ENCODE assay signal across 26 mouse cellular contexts in genomic region chr19:48811541-48811940, GRCm38 (mm10).
"Had no signal": no experiment of that assay in that cellular context is flagged by ENCODE, and none has a peak within 500 bp of the region (broad histone marks: within the 10 kb centered on the region; RNA-seq: fewer than 3 reads in every experiment).

No protein-coding gene starts in this region.

- DNase-seq: gastrocnemius, adult 2 months; gastrocnemius, postnatal 10 days; gastrocnemius, postnatal 25 days; heart, adult 2 months; heart, postnatal 10 days; heart, postnatal 4 days; kidney, adult 18-20 months; kidney, adult 8-10 months; kidney, postnatal 10 days; kidney, postnatal 25 days; kidney, postnatal 4 days; liver; liver, embryonic 13.5 days had no signal

- ATAC-seq: hindbrain, embryonic 16.5 days; inflammation-experienced regulatory T-cells, adult 6 months; intestine, embryonic 15.5 days; intestine, postnatal 0 days had no signal

- H3K4me3 ChIP-seq: gastrocnemius, adult 2 months; heart, adult 2 months; heart, embryonic 12.5 days; hindbrain, embryonic 10.5 days; hindbrain, embryonic 12.5 days; intestine, embryonic 15.5 days; layer of hippocampus, adult 2 months; left cerebral cortex, adult 2 months; limb, embryonic 10.5 days; limb, embryonic 12.5 days; liver, embryonic 13.5 days had no signal

- H3K27ac ChIP-seq: gastrocnemius, adult 2 months; heart, adult 2 months; hindbrain, embryonic 10.5 days; hindbrain, embryonic 12.5 days; hindbrain, embryonic 14.5 days; intestine, embryonic 15.5 days; layer of hippocampus, adult 2 months; left cerebral cortex, adult 2 months; limb, embryonic 10.5 days; limb, embryonic 12.5 days; liver, embryonic 13.5 days had no signal

- H3K9me3 ChIP-seq: heart, embryonic 12.5 days; hindbrain, embryonic 10.5 days; hindbrain, embryonic 12.5 days; intestine, embryonic 15.5 days; limb, embryonic 10.5 days; limb, embryonic 12.5 days; liver, embryonic 13.5 days had no signal

- H3K4me1 ChIP-seq: heart, embryonic 12.5 days; hindbrain, embryonic 10.5 days; hindbrain, embryonic 12.5 days; intestine, embryonic 15.5 days; limb, embryonic 10.5 days; limb, embryonic 12.5 days; liver, embryonic 13.5 days had no signal

- H3K36me3 ChIP-seq: heart, embryonic 12.5 days; hindbrain, embryonic 10.5 days; hindbrain, embryonic 12.5 days; intestine, embryonic 15.5 days; limb, embryonic 10.5 days; limb, embryonic 12.5 days; liver, embryonic 13.5 days had no signal

- H3K9ac ChIP-seq: heart, embryonic 12.5 days; hindbrain, embryonic 12.5 days; hindbrain, embryonic 14.5 days; intestine, embryonic 15.5 days; limb, embryonic 12.5 days; liver, embryonic 13.5 days had no signal

- H3K27me3 ChIP-seq: heart, embryonic 12.5 days; hindbrain, embryonic 12.5 days; intestine, embryonic 15.5 days; limb, embryonic 12.5 days; liver, embryonic 13.5 days had no signal

- H3K4me2 ChIP-seq: heart, embryonic 12.5 days; hindbrain, embryonic 12.5 days; hindbrain, embryonic 14.5 days; intestine, embryonic 15.5 days; limb, embryonic 12.5 days; liver, embryonic 11.5 days; liver, embryonic 13.5 days had no signal
